Mouse (Mus musculus) limb, embryonic 12.5 days (tissue): ENCODE data around the gene Nemp2. TPM values are rescaled to one million over a fixed set of nuclear protein-coding genes. Genes with fewer than 3 reads are reported as not detected.
A peak's percentile ranks its signal among the peaks of the same experiment; 100 is the strongest.

Experiments used
- ATAC-seq: fragments of 200-750 bp; cut with Nextera tagmentation; 2 replicates; pipeline ENCODE4 v1.8.0; 2017; ENCODE audit warnings: low read depth, moderate TSS enrichment; ENCODE audit not compliant: insufficient number of reproducible peaks, insufficient read depth, low FRiP score, low TSS enrichment
- H3K27ac ChIP-seq: fragments of 300-500 bp; sonication (generic); 2 replicates; pipeline ENCODE4 v1.5.1; 2016; ENCODE audit warnings: mild to moderate bottlenecking, moderate library complexity
- H3K27me3 ChIP-seq: fragments of 300-500 bp; sonication (generic); 2 replicates; pipeline ENCODE4 v1.6.1; 2016; ENCODE audit warnings: mild to moderate bottlenecking, moderate library complexity
- H3K36me3 ChIP-seq: fragments of 300-500 bp; sonication (generic); 2 replicates; pipeline ENCODE4 v1.6.1; 2016; ENCODE audit warnings: mild to moderate bottlenecking, moderate library complexity
- H3K4me1 ChIP-seq: fragments of 300-500 bp; sonication (generic); replicated peaks from 2 replicates; pipeline ENCODE4 v1.6.1; 2016
- H3K4me2 ChIP-seq: fragments of 300-500 bp; sonication (generic); 2 replicates; pipeline ENCODE4 v1.6.1; 2016; ENCODE audit warnings: mild to moderate bottlenecking, moderate library complexity
- H3K4me3 ChIP-seq: fragments of 300-500 bp; sonication (generic); replicated peaks from 2 replicates; pipeline ENCODE4 v1.5.1; 2016; ENCODE audit warnings: mild to moderate bottlenecking
- H3K9ac ChIP-seq: fragments of 300-500 bp; sonication (generic); replicated peaks from 2 replicates; pipeline ENCODE4 v1.6.1; 2016; ENCODE audit warnings: mild to moderate bottlenecking, moderate library complexity
- H3K9me3 ChIP-seq: fragments of 300-500 bp; sonication (generic); 2 replicates; pipeline ENCODE4 v1.6.1; 2016; ENCODE audit warnings: mild to moderate bottlenecking, moderate library complexity
- WGBS: fragments of 180-500 bp; shearing (Covaris S2); methylation state at CpG from one replicate; pipeline ENCODE4 v1.1.7; 2016; 5-methylcytosine and 5-hydroxymethylcytosine counted together
- polyA plus RNA-seq: library from polyadenylated mRNA; unstranded; fragments of >200 nt; fragmentation: Nextera tagmentation; extraction: Ambion mirVana; gene quantifications from 2 replicates; pipeline ENCODE4 v1.2.1, GENCODE M21; 2016

Nemp2 gene
- polyA plus RNA-seq, 1 experiment from 2014 or later = 11.9 TPM

GRCm38 (mm10) chr1:52653366-52653765, 22.9 kb downstream of the Nemp2 start:
- H3K9ac ChIP-seq = no peak overlapping the region
- peaks cover 26% of the 10 kb centered on the region for H3K36me3 ChIP-seq
- ATAC-seq = no peak
- H3K27me3 ChIP-seq = no peaks in the 10 kb centered on the region
- H3K9me3 ChIP-seq = no peaks in the 10 kb centered on the region
- H3K4me3 ChIP-seq = no peak overlapping the region
- WGBS = 75% methylated on average over 1 of the region's 1 CpGs
- H3K4me1 ChIP-seq = peaks cover 11% of the 10 kb centered on the region
- peak overlapping the region; percentile 72; the same call in 1 of the 2 replicates for H3K27ac ChIP-seq
- no peak overlapping the region for H3K4me2 ChIP-seq

- peaks cover 15% of the 10 kb centered on the region for H3K4me1 ChIP-seq
- no peaks in the 10 kb centered on the region for H3K27me3 ChIP-seq
- no peak overlapping the region for H3K27ac ChIP-seq
- H3K9me3 ChIP-seq = no peaks in the 10 kb centered on the region
- H3K4me3 ChIP-seq = no peak overlapping the region
- peaks cover 11% of the 10 kb centered on the region for H3K36me3 ChIP-seq
- H3K9ac ChIP-seq = no peak overlapping the region
- no peak overlapping the region for H3K4me2 ChIP-seq
- ATAC-seq = no peak
- WGBS = 79% methylated on average over 4 of the region's 4 CpGs
Observed at GRCm38 (mm10) chr1:52655153-52655552, 24.6 kb downstream of the Nemp2 start.

- Histone ChIP-seq H3K4me3 (no peak overlapping the region), H3K9me3 (no peaks in the 10 kb centered on the region), H3K4me2 (no peak overlapping the region), H3K27me3 (no peaks in the 10 kb centered on the region), H3K36me3 (no peaks in the 10 kb centered on the region), H3K9ac (no peak overlapping the region), H3K4me1 (peaks cover 18% of the 10 kb centered on the region), H3K27ac (no peak overlapping the region)
- ATAC-seq = no peak
- 78% methylated on average over 7 of the region's 7 CpGs for WGBS
Observed at GRCm38 (mm10) chr1:52658160-52658559, 27.7 kb downstream of the Nemp2 start.

GRCm38 (mm10) chr1:52660278-52660677, 29.8 kb downstream of the Nemp2 start:
- no peak overlapping the region for H3K9ac ChIP-seq
- H3K27me3 ChIP-seq = no peaks in the 10 kb centered on the region
- ATAC-seq = no peak; the same call in 1 of the 2 replicates
- H3K36me3 ChIP-seq = no peaks in the 10 kb centered on the region
- peak overlapping the region; percentile 62; the same call in 1 of the 2 replicates for H3K27ac ChIP-seq
- H3K9me3 ChIP-seq = no peaks in the 10 kb centered on the region
- 24% methylated on average over 2 of the region's 2 CpGs for WGBS
- H3K4me1 ChIP-seq = peaks cover 18% of the 10 kb centered on the region
- no peak overlapping the region for H3K4me2 ChIP-seq
- H3K4me3 ChIP-seq = no peak overlapping the region

- Histone ChIP-seq H3K4me3 (no peak overlapping the region), H3K4me2 (no peak overlapping the region), H3K4me1 (peaks cover 18% of the 10 kb centered on the region), H3K9me3 (no peaks in the 10 kb centered on the region), H3K9ac (no peak overlapping the region), H3K36me3 (no peaks in the 10 kb centered on the region), H3K27me3 (no peaks in the 10 kb centered on the region), H3K27ac (peak overlapping the region; percentile 62; the same call in 1 of the 2 replicates)
- 74% methylated on average over 12 of the region's 12 CpGs for WGBS
- no peak for ATAC-seq
Observed at GRCm38 (mm10) chr1:52660765-52661164, 30.3 kb downstream of the Nemp2 start.

GRCm38 (mm10) chr1:52663228-52663627, 32.7 kb downstream of the Nemp2 start:
- Histone ChIP-seq H3K27me3 (no peaks in the 10 kb centered on the region), H3K27ac (no peak overlapping the region), H3K4me3 (no peak overlapping the region), H3K4me1 (peaks cover 14% of the 10 kb centered on the region), H3K36me3 (no peaks in the 10 kb centered on the region), H3K9ac (no peak overlapping the region), H3K9me3 (no peaks in the 10 kb centered on the region), H3K4me2 (no peak overlapping the region)
- ATAC-seq = no peak
- 91% methylated on average over 7 of the region's 7 CpGs for WGBS

GRCm38 (mm10) chr1:52668743-52669323, 38.3 kb downstream of the Nemp2 start:
- Histone ChIP-seq H3K27me3 (no peaks in the 10 kb centered on the region), H3K4me3 (no peak overlapping the region), H3K4me1 (0 out of 2 replicates have a peak, but pooled peaks cover 5% of the 10 kb centered on the region), H3K4me2 (no peak overlapping the region), H3K27ac (no peak overlapping the region), H3K36me3 (no peaks in the 10 kb centered on the region), H3K9me3 (no peaks in the 10 kb centered on the region), H3K9ac (no peak overlapping the region)
- WGBS = 54% methylated on average over 7 of the region's 7 CpGs
- ATAC-seq = no peak

GRCm38 (mm10) chr1:52669931-52670330, 39.4 kb downstream of the Nemp2 start:
- no peak overlapping the region for H3K4me2 ChIP-seq
- H3K9ac ChIP-seq = no peak overlapping the region
- no peak for ATAC-seq
- 93% methylated on average over 1 of the region's 1 CpGs for WGBS
- H3K27ac ChIP-seq = no peak overlapping the region
- H3K36me3 ChIP-seq = no peaks in the 10 kb centered on the region
- no peaks in the 10 kb centered on the region for H3K27me3 ChIP-seq
- H3K9me3 ChIP-seq = no peaks in the 10 kb centered on the region
- H3K4me1 ChIP-seq = 0 out of 2 replicates have a peak, but pooled peaks cover 5% of the 10 kb centered on the region
- H3K4me3 ChIP-seq = no peak overlapping the region

- H3K36me3 ChIP-seq = no peaks in the 10 kb centered on the region
Observed at GRCm38 (mm10) chr1:52675561-52676551, 45.4 kb downstream of the Nemp2 start.

GRCm38 (mm10) chr1:52676621-52677020, 46.1 kb downstream of the Nemp2 start:
- 71% methylated on average over 3 of the region's 3 CpGs for whole genome bisulfite sequencing

More at GRCm38 (mm10) chr1:52675561-52676551, 45.4 kb downstream of the Nemp2 start:
- peaks cover 10% of the 10 kb centered on the region; the same call in 1 of the 2 replicates for H3K4me1 ChIP-seq
- H3K4me3 ChIP-seq = no peak overlapping the region
- H3K9ac ChIP-seq = no peak overlapping the region
- no peak overlapping the region for H3K27ac ChIP-seq
- WGBS = 67% methylated on average over 7 of the region's 7 CpGs
- ATAC-seq = no peak
- no peaks in the 10 kb centered on the region for H3K27me3 ChIP-seq
- H3K9me3 ChIP-seq = no peaks in the 10 kb centered on the region
- H3K4me2 ChIP-seq = no peak overlapping the region

GRCm38 (mm10) chr1:52683550-52683949, 53.0 kb downstream of the Nemp2 start:
- Histone ChIP-seq H3K9me3 (no peaks in the 10 kb centered on the region), H3K9ac (no peak overlapping the region), H3K4me1 (no peaks in the 10 kb centered on the region), H3K36me3 (no peaks in the 10 kb centered on the region), H3K27me3 (no peaks in the 10 kb centered on the region), H3K4me2 (no peak overlapping the region), H3K27ac (no peak overlapping the region), H3K4me3 (no peak overlapping the region)
- 79% methylated on average over 4 of the region's 4 CpGs for WGBS
- ATAC-seq = no peak

More at GRCm38 (mm10) chr1:52676621-52677020, 46.1 kb downstream of the Nemp2 start:
- Histone ChIP-seq H3K4me2 (no peak overlapping the region), H3K9ac (no peak overlapping the region), H3K36me3 (no peaks in the 10 kb centered on the region), H3K27ac (no peak overlapping the region), H3K9me3 (no peaks in the 10 kb centered on the region), H3K27me3 (no peaks in the 10 kb centered on the region), H3K4me3 (no peak overlapping the region), H3K4me1 (peaks cover 10% of the 10 kb centered on the region; the same call in 1 of the 2 replicates)
- no peak for ATAC-seq
